ENCODE assay signal across 8 mouse cellular contexts in genomic region chr11:55098189-55098915, GRCm38 (mm10). TPM values are rescaled to one million over a fixed set of nuclear protein-coding genes. Genes with fewer than 3 reads are reported as not detected.
DNase-seq lines count a peak whose midpoint lies in the region; ATAC-seq lines count a peak whose summit lies in the region.

No protein-coding gene starts in this region.

- H3K4me2 ChIP-seq in heart, embryonic 15.5 days: peak overlapping the region; percentile 92
- H3K4me2 ChIP-seq in hindbrain, embryonic 12.5 days (replicated peaks): peak overlapping the region; percentile 64
- H3K4me2 ChIP-seq in midbrain, embryonic 13.5 days (replicated peaks): peak overlapping the region; percentile 67

- ATAC-seq in heart, embryonic 15.5 days (replicated peaks; ENCODE audit: insufficient number of reproducible peaks, insufficient read depth, low FRiP score, low read depth): no peak
- peak; percentile 8; the same call in 1 of the 2 replicates for ATAC-seq in hindbrain, embryonic 12.5 days (ENCODE audit: low FRiP score)
- no peak; the same call in 1 of the 2 replicates for ATAC-seq in midbrain, embryonic 13.5 days

- peaks cover 18% of the 10 kb centered on the region for H3K4me1 ChIP-seq in heart, embryonic 15.5 days (replicated peaks)
- peaks cover 12% of the 10 kb centered on the region for H3K4me1 ChIP-seq in hindbrain, embryonic 12.5 days
- peaks cover 21% of the 10 kb centered on the region for H3K4me1 ChIP-seq in midbrain, embryonic 13.5 days (replicated peaks)

- 14% methylated on average over 24 of the region's 24 CpGs for WGBS in heart, embryonic 15.5 days
- WGBS in hindbrain, embryonic 12.5 days: 13% methylated on average over 24 of the region's 24 CpGs
- 14% methylated on average over 24 of the region's 24 CpGs for WGBS in midbrain, embryonic 13.5 days

- no peaks in the 10 kb centered on the region for H3K36me3 ChIP-seq in heart, embryonic 15.5 days
- no peaks in the 10 kb centered on the region for H3K36me3 ChIP-seq in hindbrain, embryonic 12.5 days
- 0 out of 2 replicates have a peak, but pooled peaks cover 2% of the 10 kb centered on the region for H3K36me3 ChIP-seq in midbrain, embryonic 13.5 days

- peak overlapping the region; percentile 83 for H3K27ac ChIP-seq in heart, embryonic 15.5 days
- peak overlapping the region; percentile 35 for H3K27ac ChIP-seq in hindbrain, embryonic 12.5 days
- peak overlapping the region; percentile 54 for H3K27ac ChIP-seq in midbrain, embryonic 13.5 days

- intact Hi-C loops in left cerebral cortex, postnatal 10 days (cut with DNase I): no loop called here

- no peak for DNase-seq in heart, adult 8-10 months (ENCODE audit: low spot score)
- DNase-seq in MN1 (ENCODE audit: low spot score): peak; percentile 23
- DNase-seq in left cerebral cortex, adult 11 months (ENCODE audit: low spot score): no peak
- DNase-seq in urinary bladder, postnatal 10 days (ENCODE audit: low spot score): no peak
- no peak for DNase-seq in left cerebral cortex, postnatal 10 days (ENCODE audit: extremely low spot score in 1 of 2, low spot score in 2 of 2)

- peak overlapping the region; percentile 65 for H3K4me3 ChIP-seq in heart, embryonic 15.5 days
- peak overlapping the region; percentile 46 for H3K4me3 ChIP-seq in hindbrain, embryonic 12.5 days
- peak overlapping the region; percentile 50 for H3K4me3 ChIP-seq in midbrain, embryonic 13.5 days (replicated peaks)

- H3K9ac ChIP-seq in heart, embryonic 15.5 days: peak overlapping the region; percentile 72
- peak overlapping the region; percentile 61 for H3K9ac ChIP-seq in hindbrain, embryonic 12.5 days
- peak overlapping the region; percentile 68 for H3K9ac ChIP-seq in midbrain, embryonic 13.5 days (replicated peaks)

- no peaks in the 10 kb centered on the region for H3K27me3 ChIP-seq in heart, embryonic 15.5 days
- H3K27me3 ChIP-seq in hindbrain, embryonic 12.5 days: no peaks in the 10 kb centered on the region
- no peaks in the 10 kb centered on the region for H3K27me3 ChIP-seq in midbrain, embryonic 13.5 days

- no peaks in the 10 kb centered on the region for H3K9me3 ChIP-seq in heart, embryonic 15.5 days (replicated peaks)
- H3K9me3 ChIP-seq in hindbrain, embryonic 12.5 days (replicated peaks): no peaks in the 10 kb centered on the region
- no peaks in the 10 kb centered on the region for H3K9me3 ChIP-seq in midbrain, embryonic 13.5 days

RNA-seq across cellular contexts. Expression of gene Gm2a, which starts 0.4 kb away (rescaled TPM):
- 33.6 and 40.7 TPM in 2 replicates for polyA plus RNA-seq in heart, embryonic 15.5 days (2015; fragmentation: Nextera tagmentation; extraction: Ambion mirVana)
- total RNA-seq in heart, adult 8-10 months (2022): 10 to 100 TPM in 2 of 4 experiments, 1 to 10 TPM in 2; 9.4 to 10.7 (median 10.1) TPM
- polyA plus RNA-seq in hindbrain, embryonic 12.5 days (2016; fragmentation: Nextera tagmentation; extraction: Ambion mirVana): 15.4 and 15.5 TPM in 2 replicates
- polyA plus RNA-seq in midbrain, embryonic 13.5 days (2015; fragmentation: Nextera tagmentation; extraction: Ambion mirVana): 13.2 and 14.5 TPM in 2 replicates
- total RNA-seq in left cerebral cortex, postnatal 10 days (2021): 10 to 100 TPM; 43.8 to 45.2 TPM

RNA-seq across cellular contexts. Expression of gene Ccdc69, which starts 20.4 kb away (rescaled TPM):
- polyA plus RNA-seq in heart, embryonic 15.5 days (2015; fragmentation: Nextera tagmentation; extraction: Ambion mirVana): 17.6 and 21.4 TPM in 2 replicates
- 1 to 10 TPM; 5.9 to 9.4 (median 6.5) TPM for total RNA-seq in heart, adult 8-10 months (2022)
- 0.49 and 0.60 TPM in 2 replicates for polyA plus RNA-seq in hindbrain, embryonic 12.5 days (2016; fragmentation: Nextera tagmentation; extraction: Ambion mirVana)
- polyA plus RNA-seq in midbrain, embryonic 13.5 days (2015; fragmentation: Nextera tagmentation; extraction: Ambion mirVana): 0.19 TPM in 1 of 2 replicates, not detected in the other
- under 1 TPM; 0.36 to 0.56 TPM for total RNA-seq in left cerebral cortex, postnatal 10 days (2021)

RNA-seq across cellular contexts. Expression of gene Slc36a3, which starts 53.2 kb away (rescaled TPM):
- not detected in 2 replicates for polyA plus RNA-seq in heart, embryonic 15.5 days (2015; fragmentation: Nextera tagmentation; extraction: Ambion mirVana)
- not detected for total RNA-seq in heart, adult 8-10 months (2022)
- polyA plus RNA-seq in hindbrain, embryonic 12.5 days (2016; fragmentation: Nextera tagmentation; extraction: Ambion mirVana): not detected in 2 replicates
- not detected in 2 replicates for polyA plus RNA-seq in midbrain, embryonic 13.5 days (2015; fragmentation: Nextera tagmentation; extraction: Ambion mirVana)
- total RNA-seq in left cerebral cortex, postnatal 10 days (2021): not detected

Comparison
In these comparisons a context has a peak if more than half of its experiments do, and no peak if none do; other contexts are left out.
1. RNA of gene Ccdc69, which starts 20.4 kb away (polyA plus RNA-seq): 17.6 to 21.4 TPM in heart, embryonic 15.5 days; 0.49 to 0.60 TPM in hindbrain, embryonic 12.5 days and 0.19 TPM in midbrain, embryonic 13.5 days; every median in the first group is over 10 times any median in the second.
2. Peak in every context shown above with its lines, with median percentiles within 50 percentile points of each other: H3K27ac ChIP-seq, H3K4me2 ChIP-seq, H3K4me3 ChIP-seq and H3K9ac ChIP-seq.